Mouse (Mus musculus): Measurements from ENCODE around the gene Olfr32. TPM values are rescaled to one million over a fixed set of nuclear protein-coding genes. Genes with fewer than 3 reads are reported as not detected.

Gene Olfr32
- 0.05 TPM in 1 of 2 replicates, not detected in the other for polyA plus RNA-seq (2012; rRNA removed)

DNA sequence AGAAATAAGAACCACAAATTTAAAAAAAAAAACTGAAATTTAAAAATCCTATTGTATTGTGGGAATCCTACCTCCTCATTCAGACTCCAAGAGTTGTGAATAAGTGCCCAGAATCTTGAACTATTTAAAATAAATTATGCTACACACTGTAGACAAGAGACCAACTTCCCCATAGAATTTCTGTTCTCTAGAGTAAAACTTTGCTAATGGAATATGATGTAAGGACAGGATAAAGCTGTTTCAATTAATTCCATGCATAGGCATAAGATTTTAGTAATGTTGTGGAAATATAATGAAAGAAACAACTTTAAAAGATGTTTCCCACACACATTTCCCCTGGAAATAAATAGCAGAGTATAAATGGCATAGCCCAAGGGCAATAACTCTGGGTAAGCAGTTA lies at the start of gene Olfr32:
TSS of gene Olfr32 (minus strand) at position 101 of the 400 bp plus-strand sequence.

DNA sequence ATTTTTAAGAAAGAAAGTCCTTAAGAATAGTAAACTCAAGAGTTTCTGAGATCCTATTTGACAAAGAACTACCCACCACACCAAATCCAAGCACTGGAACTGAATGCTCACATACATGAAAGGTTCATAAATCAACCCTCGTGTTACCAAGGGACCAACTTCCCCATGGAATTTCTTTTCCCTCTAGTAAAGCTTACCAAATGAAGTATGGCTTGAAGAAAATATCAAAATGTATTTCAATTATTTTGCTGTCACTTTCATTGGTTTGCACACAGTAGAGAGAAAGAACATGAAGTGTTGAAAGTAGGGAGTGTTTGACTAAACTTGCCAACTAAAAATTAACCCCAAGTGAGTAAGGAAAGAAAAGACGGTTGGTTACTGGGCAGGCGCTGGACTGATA lies 10.9 kb upstream of the Olfr32 start, which contains the start of gene Olfr1270:
TSS of gene Olfr1270 (minus strand) at position 101 of the 400 bp plus-strand sequence.

DNA sequence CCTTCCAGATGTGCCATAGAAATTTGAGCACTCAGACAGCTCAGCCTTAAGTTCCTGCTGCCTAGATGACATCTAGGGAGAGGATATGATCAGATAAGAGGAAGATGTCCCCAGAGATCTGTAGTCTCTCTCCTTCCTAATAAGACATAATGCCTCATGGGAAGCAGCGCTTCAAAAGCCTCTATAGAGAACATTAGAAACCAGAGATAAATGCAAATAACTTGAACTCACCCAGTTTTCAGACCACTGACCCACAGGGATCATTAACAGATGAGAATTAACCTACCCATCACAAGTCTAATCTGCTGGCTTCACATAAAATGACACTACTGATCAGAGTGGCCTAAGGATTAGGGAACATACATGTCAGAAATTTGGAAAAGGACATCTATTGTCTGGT lies 20.8 kb downstream of the Olfr32 start, which contains the start of gene Olfr1269:
TSS of gene Olfr1269 (minus strand) at position 101 of the 400 bp plus-strand sequence.

Other genes with a start within 250 kb of the Olfr32 start
- gene Olfr1258, start 215.0 kb downstream of the Olfr32 start, polyA plus RNA-seq (2012; rRNA removed): not detected in 2 replicates
- gene Olfr1259, start 193.6 kb downstream of the Olfr32 start, polyA plus RNA-seq (2012; rRNA removed): not detected in 2 replicates
- not detected in 2 replicates for gene Olfr1260, start 168.0 kb downstream of the Olfr32 start, polyA plus RNA-seq (2012; rRNA removed)
- gene Olfr1261, start 151.1 kb downstream of the Olfr32 start, polyA plus RNA-seq (2012; rRNA removed): not detected in 2 replicates
- gene Olfr1262, start 142.2 kb downstream of the Olfr32 start, polyA plus RNA-seq (2012; rRNA removed): not detected in 2 replicates
- gene Olfr1263, start 130.2 kb downstream of the Olfr32 start, polyA plus RNA-seq (2012; rRNA removed): not detected in 2 replicates
- not detected in 2 replicates for gene Olfr1264, start 116.7 kb downstream of the Olfr32 start, polyA plus RNA-seq (2012; rRNA removed)
- gene Olfr1265, start 107.0 kb downstream of the Olfr32 start, polyA plus RNA-seq (2012; rRNA removed): not detected in 2 replicates
- not detected in 2 replicates for gene Olfr140, start 78.7 kb downstream of the Olfr32 start, polyA plus RNA-seq (2012; rRNA removed)
- gene Olfr1269, start 20.9 kb downstream of the Olfr32 start, polyA plus RNA-seq (2012; rRNA removed): not detected in 2 replicates
- gene Olfr1270, start 10.8 kb upstream of the Olfr32 start, polyA plus RNA-seq (2012; rRNA removed): not detected in 2 replicates
- not detected in 2 replicates for gene Olfr1506, start 82.2 kb upstream of the Olfr32 start, polyA plus RNA-seq (2012; rRNA removed)
- not detected in 2 replicates for gene Olfr142, start 115.3 kb upstream of the Olfr32 start, polyA plus RNA-seq (2012; rRNA removed)
- not detected in 2 replicates for gene Olfr1271, start 128.7 kb upstream of the Olfr32 start, polyA plus RNA-seq (2012; rRNA removed)
- gene Olfr1272, start 150.5 kb upstream of the Olfr32 start, polyA plus RNA-seq (2012; rRNA removed): not detected in 2 replicates
- not detected in 2 replicates for gene Gm13769, start 179.9 kb upstream of the Olfr32 start, polyA plus RNA-seq (2012; rRNA removed)

Measured in central nervous system, embryonic 11.5 days (tissue).